Mouse (Mus musculus) heart, postnatal 0 days (tissue): Measurements from ENCODE around the gene Syt3. TPM values are rescaled to one million over a fixed set of nuclear protein-coding genes. Genes with fewer than 3 reads are reported as not detected.

ENCODE experiments used
- ATAC-seq: fragments of 200-750 bp; cut with Nextera tagmentation; 2 replicates; pipeline ENCODE4 v1.8.0; 2017; ENCODE audit warnings: low read depth, moderate number of reproducible peaks, moderate library complexity; ENCODE audit not compliant: insufficient read depth
- DNase-seq: peaks from one replicate; pipeline ENCODE4 v3.0.0-alpha.2; 2016; ENCODE audit warnings: low spot score
- H3K27ac ChIP-seq: fragments of 300-500 bp; sonication (generic); 2 replicates; pipeline ENCODE4 v1.5.1; 2014; ENCODE audit warnings: low read depth, mild to moderate bottlenecking
- H3K27me3 ChIP-seq: fragments of 300-500 bp; sonication (generic); 2 replicates; pipeline ENCODE4 v1.6.1; 2014; ENCODE audit warnings: low read length, mixed read lengths; ENCODE audit not compliant: control insufficient read depth, insufficient read depth
- H3K36me3 ChIP-seq: fragments of 300-500 bp; sonication (generic); replicated peaks from 2 replicates; pipeline ENCODE4 v1.6.1; 2014; ENCODE audit warnings: low read length, mixed read lengths; ENCODE audit not compliant: control insufficient read depth, insufficient read depth
- H3K4me1 ChIP-seq: fragments of 300-500 bp; sonication (generic); 2 replicates; pipeline ENCODE4 v1.6.1; 2014; ENCODE audit warnings: antibody characterized with exemption; ENCODE audit not compliant: control insufficient read depth, insufficient read depth
- H3K4me2 ChIP-seq: fragments of 300-500 bp; sonication (generic); 2 replicates; pipeline ENCODE4 v1.6.1; 2014; ENCODE audit warnings: low read depth, mild to moderate bottlenecking, low read length, moderate library complexity
- H3K4me3 ChIP-seq: fragments of 300-500 bp; sonication (generic); 2 replicates; pipeline ENCODE4 v1.5.1; 2014; ENCODE audit warnings: low read depth, low read length
- H3K9ac ChIP-seq: fragments of 300-500 bp; sonication (generic); replicated peaks from 2 replicates; pipeline ENCODE4 v1.6.1; 2014; ENCODE audit warnings: low read depth, low read length, mixed read lengths
- H3K9me3 ChIP-seq: fragments of 300-500 bp; sonication (generic); replicated peaks from 2 replicates; pipeline ENCODE4 v1.6.1; 2016; ENCODE audit warnings: low read length; ENCODE audit not compliant: control insufficient read depth
- CTCF ChIP-seq: IDR thresholded peaks from 2 replicates; pipeline ENCODE4 v1.5.1; 2016; ENCODE audit warnings: antibody characterized with exemption, control low read depth, low read depth
- EP300 ChIP-seq: IDR thresholded peaks from 2 replicates; pipeline ENCODE4 v1.6.1; 2016; ENCODE audit warnings: antibody characterized with exemption, low read depth
- WGBS: fragments of 180-500 bp; shearing (Covaris S2); extraction: QIAGEN DNeasy Blood & Tissue Kit; methylation state at CpG from one replicate; pipeline ENCODE4 v1.1.7; 2014; 5-methylcytosine and 5-hydroxymethylcytosine counted together
- polyA plus RNA-seq: library from polyadenylated mRNA; unstranded; fragments of >200 nt; fragmentation: Nextera tagmentation; extraction: Ambion mirVana; gene quantifications from 2 replicates; pipeline ENCODE4 v1.2.1, GENCODE M21; 2015
- total RNA-seq: library from RNA; depleted of rRNA; stranded (reverse); fragments of >200 nt; gene quantifications from 2 replicates; pipeline ENCODE4 v1.2.3, GENCODE M21; 2014; ENCODE audit warnings: low replicate concordance

Syt3 gene
- total and polyA plus RNA-seq, 2 experiments from 2014 or later = 0.86 to 3.1 TPM

DNA sequence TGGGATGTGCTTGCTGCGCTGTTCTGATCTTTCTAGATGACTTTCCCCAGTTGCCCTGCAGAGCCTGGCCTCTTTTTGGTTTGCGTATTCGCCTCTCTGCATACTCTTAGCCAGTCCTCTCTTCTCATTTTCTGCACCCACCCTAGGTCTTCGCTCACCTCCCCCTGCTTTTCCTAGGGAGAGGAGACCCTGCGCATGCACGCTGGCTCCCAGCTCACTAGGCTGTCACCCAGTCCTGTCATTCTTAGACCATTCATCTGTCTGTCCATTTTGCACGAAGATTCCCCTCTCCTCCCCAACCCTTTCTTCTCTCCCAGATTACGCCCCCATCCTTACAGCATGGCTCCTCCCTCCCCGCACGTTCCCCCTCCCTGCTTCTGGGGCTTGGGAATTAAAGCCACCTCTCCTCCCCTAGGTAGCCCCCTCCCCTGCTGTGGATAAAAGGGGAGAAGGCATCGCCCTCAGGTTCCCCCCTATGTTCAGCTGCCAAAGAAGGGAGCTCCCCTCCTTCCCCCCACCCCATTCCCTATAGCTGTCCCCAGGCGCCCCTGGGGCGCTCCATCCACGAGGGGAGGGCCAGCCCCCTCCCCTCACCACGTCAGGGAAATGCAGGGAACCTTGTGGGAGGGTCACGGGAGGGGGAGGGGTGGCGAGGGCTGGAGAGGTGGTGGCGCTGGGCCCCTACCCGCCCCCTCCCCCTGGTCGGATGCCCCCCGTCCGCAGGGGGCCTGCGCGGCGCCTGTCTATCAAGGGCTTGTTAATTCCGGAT, 24.8 kb upstream of the Syt3 start:
- no peak for TF ChIP-seq CTCF
- no peak for TF ChIP-seq EP300
- no peaks in the 10 kb centered on the region for H3K36me3 ChIP-seq
- peak overlapping the region; percentile 65 for H3K9ac ChIP-seq
- H3K4me3 ChIP-seq = peak overlapping the region; percentile 46
- peaks cover 49% of the 10 kb centered on the region for H3K27me3 ChIP-seq
- 12% methylated on average over 15 of the region's 26 CpGs for whole genome bisulfite sequencing
- peak overlapping the region; percentile 66 for H3K27ac ChIP-seq
- ATAC-seq (peak; percentile 10; the same call in 1 of the 2 replicates), DNase-seq (no peak)
- H3K4me1 ChIP-seq = peaks cover 7% of the 10 kb centered on the region; the same call in 1 of the 2 replicates
- peak overlapping the region; percentile 86 for H3K4me2 ChIP-seq
- no peaks in the 10 kb centered on the region for H3K9me3 ChIP-seq

GRCm38 (mm10) chr7:44359908-44360672, 23.8 kb upstream of the Syt3 start:
- ATAC-seq (peak; percentile 91), DNase-seq (peak; percentile 88)
- Histone ChIP-seq H3K27ac (peak overlapping the region; percentile 66), H3K4me3 (peak overlapping the region; percentile 46), H3K9ac (peak overlapping the region; percentile 65), H3K9me3 (no peaks in the 10 kb centered on the region), H3K4me2 (peak overlapping the region; percentile 86), H3K4me1 (peaks cover 7% of the 10 kb centered on the region; the same call in 1 of the 2 replicates), H3K36me3 (no peaks in the 10 kb centered on the region), H3K27me3 (peaks cover 39% of the 10 kb centered on the region)
- TF ChIP-seq EP300 (no peak), CTCF (no peak)
- WGBS = 0% methylated on average over 54 of the region's 54 CpGs

DNA sequence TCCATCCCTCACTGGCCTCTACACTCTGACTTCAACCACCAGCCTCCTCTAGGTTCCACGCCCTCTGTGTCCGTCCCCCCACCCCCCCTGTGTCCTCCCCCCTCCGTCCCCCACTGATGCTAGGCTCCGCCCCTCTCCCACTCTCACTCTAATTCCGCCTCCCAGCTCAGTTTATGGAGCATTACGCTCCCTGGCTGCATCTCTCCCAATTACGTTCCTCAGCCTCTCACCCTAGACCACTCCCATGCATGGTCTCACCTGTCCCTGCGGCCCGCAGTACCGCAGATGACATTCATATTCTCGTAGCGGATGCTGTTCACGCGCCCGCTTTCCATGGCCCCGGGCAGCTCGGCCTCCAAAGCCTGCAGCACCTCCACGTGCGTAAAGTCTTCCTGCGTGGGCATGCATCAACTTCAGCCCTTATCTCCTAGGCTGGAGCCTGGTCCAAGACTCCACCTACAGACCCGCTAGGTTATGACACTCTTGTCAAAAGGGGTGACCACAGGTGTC, 23.1 kb upstream of the Syt3 start:
- peaks cover 32% of the 10 kb centered on the region for H3K27me3 ChIP-seq
- H3K4me3 ChIP-seq = no peak overlapping the region
- no peaks in the 10 kb centered on the region for H3K9me3 ChIP-seq
- ATAC-seq (0 out of 2 replicates have a peak, but pooled peaks have one; percentile 3), DNase-seq (no peak)
- H3K4me2 ChIP-seq = peak overlapping the region; percentile 86; the same call in 1 of the 2 replicates
- H3K4me1 ChIP-seq = peaks cover 7% of the 10 kb centered on the region; the same call in 1 of the 2 replicates
- no peak overlapping the region for H3K27ac ChIP-seq
- WGBS = 11% methylated on average over 21 of the region's 21 CpGs
- no peak overlapping the region for H3K9ac ChIP-seq
- H3K36me3 ChIP-seq = no peaks in the 10 kb centered on the region
- no peak for TF ChIP-seq CTCF
- TF ChIP-seq EP300 = no peak

- TF ChIP-seq CTCF (no peak), EP300 (no peak)
- DNase-seq (no peak), ATAC-seq (no peak)
- no peak overlapping the region for H3K4me2 ChIP-seq
- H3K36me3 ChIP-seq = no peaks in the 10 kb centered on the region
- peaks cover 6% of the 10 kb centered on the region; the same call in 1 of the 2 replicates for H3K4me1 ChIP-seq
- no peak overlapping the region for H3K9ac ChIP-seq
- WGBS = 87% methylated on average over 8 of the region's 8 CpGs
- no peaks in the 10 kb centered on the region for H3K9me3 ChIP-seq
- no peaks in the 10 kb centered on the region for H3K27me3 ChIP-seq
- H3K27ac ChIP-seq = no peak overlapping the region
- no peak overlapping the region for H3K4me3 ChIP-seq
Observed at GRCm38 (mm10) chr7:44372678-44373077, 11.2 kb upstream of the Syt3 start.

DNA sequence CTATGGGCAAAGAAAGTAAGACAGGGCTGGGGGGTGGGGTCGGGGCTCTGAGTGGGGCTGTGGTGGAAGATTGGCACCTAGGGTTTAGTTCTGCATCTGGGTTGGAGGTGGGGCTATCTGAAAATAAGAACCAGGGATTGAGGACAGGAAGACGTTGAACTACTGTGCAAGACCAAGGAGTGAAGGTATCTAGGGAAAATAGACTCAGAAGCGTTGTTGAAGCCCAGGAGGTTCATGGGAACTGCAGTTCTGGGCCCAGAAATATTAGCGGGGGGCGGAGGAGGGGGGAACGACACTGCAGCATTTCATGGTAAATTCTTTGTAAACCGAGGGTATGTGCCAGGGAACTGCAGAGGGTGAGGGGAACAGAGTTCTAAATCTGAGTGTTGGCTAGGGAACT, 10.4 kb upstream of the Syt3 start:
- no peak for DNase-seq
- no peak for TF ChIP-seq EP300
- TF ChIP-seq CTCF = no peak
- H3K27ac ChIP-seq = no peak overlapping the region
- H3K9ac ChIP-seq = no peak overlapping the region
- no peaks in the 10 kb centered on the region for H3K9me3 ChIP-seq
- WGBS = 10% methylated on average over 7 of the region's 7 CpGs
- H3K4me2 ChIP-seq = peak overlapping the region; percentile 78
- H3K36me3 ChIP-seq = no peaks in the 10 kb centered on the region
- H3K27me3 ChIP-seq = no peaks in the 10 kb centered on the region
- H3K4me1 ChIP-seq = peaks cover 9% of the 10 kb centered on the region
- peak overlapping the region; percentile 52 for H3K4me3 ChIP-seq
- ATAC-seq = no peak
